Mouse (Mus musculus) naive thymus-derived CD4-positive, alpha-beta T cell, adult 2 months (primary cell): ENCODE results near the gene Tmem130.

Experiments
- DNase-seq: peaks from one replicate; pipeline ENCODE4 v3.0.0-alpha.2; 2011; ENCODE audit warnings: low read depth

Gene Tmem130

GRCm38 (mm10) chr5:144761161-144761868 is at the start of gene Tmem130:
Gene Tmem130, minus strand, starts transcription at chr5:144761818.
- no peak for DNase-seq

DNA sequence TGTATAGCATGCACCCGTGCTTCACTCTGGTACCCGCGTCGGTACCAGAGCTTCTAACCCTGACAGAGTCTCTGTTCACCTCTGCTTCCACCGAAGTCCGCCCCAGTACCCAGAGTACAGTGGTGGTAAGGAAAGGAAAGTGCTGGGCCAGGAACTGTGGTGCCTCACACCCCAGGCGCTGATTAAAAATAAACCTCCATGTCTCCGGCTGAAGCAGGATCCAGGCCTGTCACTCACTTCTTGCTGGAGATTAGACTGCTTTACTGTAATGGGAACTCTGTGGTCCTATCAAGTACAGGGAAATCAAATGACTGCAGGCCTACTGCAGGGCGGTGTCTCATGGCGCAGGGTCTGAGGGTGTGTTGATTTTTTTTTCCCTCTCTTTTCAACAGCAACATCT is 45.3 kb upstream of the Tmem130 start:
- no peak for DNase-seq

- no peak for DNase-seq
These were observed 42.6 kb upstream of the Tmem130 start for GRCm38 (mm10) chr5:144804181-144804580.

GRCm38 (mm10) chr5:144803066-144803465 is 41.4 kb upstream of the Tmem130 start:
- DNase-seq, result no peak

GRCm38 (mm10) chr5:144797116-144797515 is 35.5 kb upstream of the Tmem130 start:
- no peak for DNase-seq

GRCm38 (mm10) chr5:144794687-144795086 is 33.1 kb upstream of the Tmem130 start:
- DNase-seq, result peak; percentile 36

DNA sequence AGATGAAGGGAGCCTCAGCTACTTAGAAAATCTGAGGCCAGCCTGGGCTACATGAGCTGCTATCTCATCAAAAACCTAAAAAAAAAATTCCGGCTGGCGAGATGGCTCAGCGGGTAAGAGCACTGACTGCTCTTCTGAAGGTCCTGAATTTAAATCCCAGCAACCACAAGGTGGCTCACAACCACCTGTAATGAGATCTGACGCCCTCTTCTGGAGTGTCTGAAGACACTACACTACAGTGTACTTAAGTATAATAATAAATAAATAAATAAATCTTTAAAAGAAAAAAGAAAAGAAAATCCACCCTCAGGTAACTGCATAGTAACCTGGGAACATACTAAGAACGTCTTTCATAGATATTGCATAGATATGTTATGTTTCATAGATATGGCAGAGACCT is 31.8 kb upstream of the Tmem130 start:
- DNase-seq, result no peak

- no peak for DNase-seq
These were observed 24.8 kb upstream of the Tmem130 start for GRCm38 (mm10) chr5:144786464-144786863.

- no peak for DNase-seq
These were observed 19.0 kb upstream of the Tmem130 start for GRCm38 (mm10) chr5:144780654-144781053.

- DNase-seq, result no peak
These were observed 11.6 kb upstream of the Tmem130 start for GRCm38 (mm10) chr5:144773231-144773630.

- no peak for DNase-seq
These were observed 7.5 kb upstream of the Tmem130 start for GRCm38 (mm10) chr5:144769067-144769482.

GRCm38 (mm10) chr5:144767911-144768841 is 6.6 kb upstream of the Tmem130 start:
- DNase-seq, result peak; percentile 97

DNA sequence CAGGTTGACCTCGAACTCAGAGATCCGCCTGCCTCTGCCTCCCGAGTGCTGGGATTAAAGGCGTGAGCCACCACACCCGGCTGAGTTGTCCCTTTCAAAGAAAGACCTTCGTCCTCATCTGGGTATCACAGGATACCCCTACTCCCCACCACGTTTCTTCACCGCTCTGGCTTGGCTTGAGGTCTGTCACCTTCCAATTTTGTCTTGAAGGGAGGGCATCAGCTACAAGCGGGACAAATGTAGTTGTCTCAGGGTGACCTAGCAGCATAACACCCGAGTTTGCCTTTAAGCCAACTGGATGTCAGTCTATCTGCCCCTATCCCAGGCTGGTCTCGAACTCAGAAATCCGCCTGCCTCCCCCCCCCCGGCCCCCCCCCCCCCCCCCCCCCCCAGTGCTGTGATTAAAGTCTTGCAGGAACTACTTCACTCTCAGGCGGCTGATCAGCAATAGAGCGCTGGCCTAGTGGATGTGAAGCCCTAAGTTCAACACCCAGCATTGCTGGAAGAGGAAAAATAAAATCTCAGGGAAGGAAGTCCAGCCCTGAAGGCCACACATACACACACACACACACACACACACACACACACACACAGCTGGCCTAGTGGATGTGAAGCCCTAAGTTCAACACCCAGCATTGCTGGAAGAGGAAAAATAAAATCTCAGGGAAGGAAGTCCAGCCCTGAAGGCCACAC is 5.6 kb upstream of the Tmem130 start, which contains the start of gene Trrap:
Trrap (plus strand) TSS at position 627 of the 693 bp plus-strand sequence.
- peak; percentile 24 for DNase-seq

GRCm38 (mm10) chr5:144766646-144767045 is 5.0 kb upstream of the Tmem130 start:
- DNase-seq, result peak; percentile 18

DNA sequence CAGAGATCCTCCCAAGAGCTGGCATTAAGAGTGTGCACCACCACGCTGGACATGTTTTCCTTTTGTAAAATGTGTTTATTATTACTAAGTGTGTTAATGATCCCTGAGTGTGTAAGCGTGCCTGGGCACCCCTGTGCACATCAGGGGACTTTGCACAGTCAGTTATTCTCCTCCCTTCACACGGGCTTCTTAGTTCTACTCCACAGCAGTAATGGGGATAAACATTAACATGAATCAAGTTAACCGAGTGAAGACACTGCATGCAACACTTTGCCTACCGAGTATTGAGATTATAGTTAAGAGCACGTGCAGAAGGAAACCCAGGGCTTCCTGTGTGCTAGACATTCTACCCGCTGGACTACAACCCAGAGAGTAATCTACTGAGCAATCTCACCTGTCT is 4.4 kb upstream of the Tmem130 start:
- DNase-seq, result no peak

DNA sequence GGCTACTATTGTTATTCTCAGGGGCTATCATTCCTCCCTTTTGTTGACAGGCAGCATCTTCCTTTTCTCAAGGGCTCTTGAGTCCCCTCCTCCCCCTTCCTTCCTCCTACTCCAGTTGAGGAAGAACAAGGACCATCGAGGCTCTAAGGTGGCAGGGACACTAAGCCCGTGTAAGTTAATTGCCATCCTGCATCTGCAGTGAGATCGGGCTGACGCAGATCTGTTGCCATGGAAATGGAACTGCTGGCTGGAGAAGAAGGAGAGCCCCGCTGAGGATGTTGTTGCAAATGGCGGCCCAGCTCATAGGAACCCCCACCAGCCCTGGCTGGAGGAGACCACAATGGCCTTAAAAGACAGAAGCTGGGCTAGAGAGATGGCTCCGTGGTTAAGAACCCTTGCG is 3.2 kb downstream of the Tmem130 start:
- DNase-seq, result no peak

GRCm38 (mm10) chr5:144757402-144757801 is 4.2 kb downstream of the Tmem130 start:
- no peak for DNase-seq

- no peak for DNase-seq
These were observed 6.4 kb downstream of the Tmem130 start for GRCm38 (mm10) chr5:144755191-144755590.

DNA sequence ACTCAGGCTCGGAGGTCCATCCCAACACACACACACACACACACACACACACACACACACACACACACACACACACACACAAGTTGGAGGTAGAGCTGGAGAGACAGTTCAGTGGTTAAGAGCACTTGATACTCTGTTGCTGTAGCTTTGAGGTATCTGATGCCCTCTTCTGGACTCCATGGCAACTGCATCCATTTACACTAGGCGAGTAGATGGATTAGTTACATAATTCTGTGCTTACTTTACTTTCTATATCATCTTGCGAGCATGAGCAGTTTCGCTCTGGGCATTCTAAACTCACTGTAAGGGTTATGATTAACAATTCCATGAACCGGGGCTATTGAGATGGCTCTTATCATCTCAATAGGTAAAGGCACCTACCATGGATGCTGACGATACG is 8.6 kb downstream of the Tmem130 start:
- DNase-seq, result peak; percentile 75

DNA sequence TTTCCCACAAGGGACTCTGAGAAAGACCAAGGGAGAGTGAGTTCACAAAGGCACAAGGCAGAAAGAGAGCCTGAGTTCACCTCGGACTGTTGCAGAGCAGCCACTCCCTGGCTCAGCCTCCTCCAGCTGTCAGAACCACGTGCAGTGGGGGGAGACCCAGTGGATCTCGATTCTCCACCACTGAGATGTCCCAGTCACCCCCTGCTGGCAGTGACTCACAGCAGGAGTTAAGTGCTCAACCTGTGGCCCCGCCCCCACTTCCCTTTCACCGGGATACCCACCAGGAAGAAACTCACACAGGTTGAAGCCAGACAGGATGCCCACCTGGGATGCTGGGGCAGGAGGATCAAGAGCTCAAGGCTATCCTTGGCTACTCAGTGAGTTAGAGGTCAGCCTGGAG is 9.2 kb downstream of the Tmem130 start:
- DNase-seq, result peak; percentile 47

GRCm38 (mm10) chr5:144737101-144737500 is 24.5 kb downstream of the Tmem130 start:
- no peak for DNase-seq

GRCm38 (mm10) chr5:144734949-144735348 is 26.7 kb downstream of the Tmem130 start:
- DNase-seq, result peak; percentile 71
